Mouse (Mus musculus): ENCODE data around the gene Tff3. TPM values are rescaled to one million over a fixed set of nuclear protein-coding genes. Genes with fewer than 3 reads are reported as not detected.

Gene Tff3
- polyA plus RNA-seq, 1 experiment from 2014 or later, result 168 TPM

GRCm38 (mm10) chr17:31144040-31145037, 14.9 kb upstream of the Tff3 start, which contains the start of gene Tff2:
Gene Tff2, minus strand, starts transcription at chr17:31144282.
- Histone ChIP-seq H3K4me3 (replicated peaks) (no peak within 1 kb of the TSS), H3K9me3 (no peaks in the 10 kb centered on the region), H3K36me3 (no peaks in the 10 kb centered on the region), H3K4me1 (peaks cover 8% of the 10 kb centered on the region), H3K27ac (peak within 1 kb of the TSS; percentile 5; the same call in 1 of the 2 replicates), H3K27me3 (replicated peaks) (no peaks in the 10 kb centered on the region), H3K4me2 (no peak within 1 kb of the TSS), H3K9ac (no peak within 1 kb of the TSS)
- ATAC-seq (ENCODE audit: insufficient read depth, low FRiP score, low read depth), result peak; percentile 65; the same call in 1 of the 2 replicates
- 55% methylated on average over 15 of the region's 15 CpGs for WGBS

GRCm38 (mm10) chr17:31142116-31142515, 12.7 kb upstream of the Tff3 start:
- no peaks in the 10 kb centered on the region for H3K27me3 ChIP-seq (replicated peaks)
- H3K9me3 ChIP-seq, result no peaks in the 10 kb centered on the region
- H3K36me3 ChIP-seq, result no peaks in the 10 kb centered on the region
- no peak overlapping the region for H3K9ac ChIP-seq
- WGBS, result 94% methylated on average over 7 of the region's 7 CpGs
- H3K4me1 ChIP-seq, result peaks cover 8% of the 10 kb centered on the region
- H3K27ac ChIP-seq, result no peak overlapping the region
- no peak overlapping the region for H3K4me3 ChIP-seq (replicated peaks)
- ATAC-seq (ENCODE audit: insufficient read depth, low FRiP score, low read depth), result no peak
- no peak overlapping the region for H3K4me2 ChIP-seq

GRCm38 (mm10) chr17:31138398-31138797, 9.0 kb upstream of the Tff3 start:
- 16% methylated on average over 5 of the region's 5 CpGs for WGBS
- Histone ChIP-seq H3K27ac (no peak overlapping the region), H3K36me3 (no peaks in the 10 kb centered on the region), H3K4me3 (replicated peaks) (no peak overlapping the region), H3K4me2 (no peak overlapping the region), H3K4me1 (0 out of 2 replicates have a peak, but pooled peaks cover 3% of the 10 kb centered on the region), H3K9me3 (no peaks in the 10 kb centered on the region), H3K27me3 (replicated peaks) (no peaks in the 10 kb centered on the region), H3K9ac (no peak overlapping the region)
- ATAC-seq (ENCODE audit: insufficient read depth, low FRiP score, low read depth), result no peak

GRCm38 (mm10) chr17:31136821-31137220, 7.4 kb upstream of the Tff3 start:
- H3K9me3 ChIP-seq, result no peaks in the 10 kb centered on the region
- H3K9ac ChIP-seq, result no peak overlapping the region
- H3K4me3 ChIP-seq (replicated peaks), result no peak overlapping the region
- no peaks in the 10 kb centered on the region for H3K36me3 ChIP-seq
- WGBS, result 79% methylated on average over 1 of the region's 1 CpGs
- H3K27ac ChIP-seq, result no peak overlapping the region
- H3K27me3 ChIP-seq (replicated peaks), result no peaks in the 10 kb centered on the region
- H3K4me1 ChIP-seq, result 0 out of 2 replicates have a peak, but pooled peaks cover 3% of the 10 kb centered on the region
- H3K4me2 ChIP-seq, result no peak overlapping the region
- no peak for ATAC-seq (ENCODE audit: insufficient read depth, low FRiP score, low read depth)

GRCm38 (mm10) chr17:31136291-31136690, 6.8 kb upstream of the Tff3 start:
- WGBS, result 41% methylated on average over 3 of the region's 3 CpGs
- ATAC-seq (ENCODE audit: insufficient read depth, low FRiP score, low read depth), result no peak
- Histone ChIP-seq H3K9me3 (no peaks in the 10 kb centered on the region), H3K36me3 (no peaks in the 10 kb centered on the region), H3K4me1 (0 out of 2 replicates have a peak, but pooled peaks cover 3% of the 10 kb centered on the region), H3K27me3 (replicated peaks) (no peaks in the 10 kb centered on the region), H3K4me2 (no peak overlapping the region), H3K4me3 (replicated peaks) (no peak overlapping the region), H3K9ac (no peak overlapping the region), H3K27ac (no peak overlapping the region)

GRCm38 (mm10) chr17:31134913-31135312, 5.5 kb upstream of the Tff3 start:
- H3K36me3 ChIP-seq, result no peaks in the 10 kb centered on the region
- H3K9me3 ChIP-seq, result no peaks in the 10 kb centered on the region
- H3K27ac ChIP-seq, result no peak overlapping the region
- H3K4me2 ChIP-seq, result no peak overlapping the region
- H3K27me3 ChIP-seq (replicated peaks), result no peaks in the 10 kb centered on the region
- H3K4me3 ChIP-seq (replicated peaks), result no peak overlapping the region
- no peak for ATAC-seq (ENCODE audit: insufficient read depth, low FRiP score, low read depth)
- H3K4me1 ChIP-seq, result 0 out of 2 replicates have a peak, but pooled peaks cover 3% of the 10 kb centered on the region
- H3K9ac ChIP-seq, result no peak overlapping the region
- 60% methylated on average over 6 of the region's 6 CpGs for WGBS

- H3K9ac ChIP-seq, result no peak overlapping the region
- H3K27ac ChIP-seq, result no peak overlapping the region
- H3K36me3 ChIP-seq, result no peaks in the 10 kb centered on the region
- 53% methylated on average over 15 of the region's 15 CpGs for WGBS
- H3K4me2 ChIP-seq, result peak overlapping the region; percentile 19
- peak; percentile 48; the same call in 1 of the 2 replicates for ATAC-seq (ENCODE audit: insufficient read depth, low FRiP score, low read depth)
- H3K9me3 ChIP-seq, result no peaks in the 10 kb centered on the region
- no peaks in the 10 kb centered on the region for H3K27me3 ChIP-seq (replicated peaks)
- H3K4me1 ChIP-seq, result 0 out of 2 replicates have a peak, but pooled peaks cover 3% of the 10 kb centered on the region
- no peak overlapping the region for H3K4me3 ChIP-seq (replicated peaks)
Measured at GRCm38 (mm10) chr17:31133776-31134175, 4.3 kb upstream of the Tff3 start.

- WGBS, result 73% methylated on average over 10 of the region's 10 CpGs
- no peak for ATAC-seq (ENCODE audit: insufficient read depth, low FRiP score, low read depth)
Measured at GRCm38 (mm10) chr17:31131269-31131821, 1.9 kb upstream of the Tff3 start.

GRCm38 (mm10) chr17:31128708-31129318, 633 bp downstream of the Tff3 start:
- Histone ChIP-seq H3K27me3 (replicated peaks) (no peaks in the 10 kb centered on the region), H3K9me3 (no peaks in the 10 kb centered on the region), H3K27ac (no peak overlapping the region), H3K9ac (no peak overlapping the region), H3K36me3 (no peaks in the 10 kb centered on the region), H3K4me2 (no peak overlapping the region), H3K4me3 (replicated peaks) (no peak overlapping the region), H3K4me1 (no peaks in the 10 kb centered on the region)
- no peak for ATAC-seq (ENCODE audit: insufficient read depth, low FRiP score, low read depth)
- 81% methylated on average over 9 of the region's 9 CpGs for WGBS

More at GRCm38 (mm10) chr17:31131269-31131821, 1.9 kb upstream of the Tff3 start:
- Histone ChIP-seq H3K27me3 (replicated peaks) (no peaks in the 10 kb centered on the region), H3K4me2 (no peak overlapping the region), H3K4me1 (0 out of 2 replicates have a peak, but pooled peaks cover 3% of the 10 kb centered on the region), H3K36me3 (no peaks in the 10 kb centered on the region), H3K4me3 (replicated peaks) (no peak overlapping the region), H3K9ac (no peak overlapping the region), H3K9me3 (no peaks in the 10 kb centered on the region), H3K27ac (no peak overlapping the region)

GRCm38 (mm10) chr17:31125548-31126266, 3.7 kb downstream of the Tff3 start:
- WGBS, result 42% methylated on average over 9 of the region's 9 CpGs
- ATAC-seq (ENCODE audit: insufficient read depth, low FRiP score, low read depth), result no peak
- H3K27me3 ChIP-seq (replicated peaks), result no peaks in the 10 kb centered on the region

GRCm38 (mm10) chr17:31121975-31122374, 7.5 kb downstream of the Tff3 start:
- 4% methylated on average over 8 of the region's 8 CpGs for WGBS
- Histone ChIP-seq H3K4me1 (no peaks in the 10 kb centered on the region), H3K27me3 (replicated peaks) (no peaks in the 10 kb centered on the region), H3K4me2 (no peak overlapping the region), H3K9me3 (no peaks in the 10 kb centered on the region), H3K36me3 (no peaks in the 10 kb centered on the region), H3K9ac (no peak overlapping the region), H3K27ac (no peak overlapping the region), H3K4me3 (replicated peaks) (no peak overlapping the region)
- ATAC-seq (ENCODE audit: insufficient read depth, low FRiP score, low read depth), result no peak

More at GRCm38 (mm10) chr17:31125548-31126266, 3.7 kb downstream of the Tff3 start:
- Histone ChIP-seq H3K27ac (no peak overlapping the region), H3K9ac (no peak overlapping the region), H3K9me3 (no peaks in the 10 kb centered on the region), H3K4me3 (replicated peaks) (no peak overlapping the region), H3K36me3 (no peaks in the 10 kb centered on the region), H3K4me2 (no peak overlapping the region), H3K4me1 (no peaks in the 10 kb centered on the region)

Data from stomach, embryonic 15.5 days (tissue).